Mouse (Mus musculus) layer of hippocampus, adult 9-11 months (tissue): ENCODE results near the gene Gm20604.

Source experiments
- DNase-seq: peaks from one replicate; pipeline ENCODE4 v3.0.0; 2022

The Gm20604 gene

GRCm38 (mm10) chr12:102758403-102758756 is at the start of gene Gm20604:
TSS of gene Gm20604 (minus strand) at chr12:102758672.
- DNase-seq = no peak

- DNase-seq = no peak
These were observed 41.1 kb upstream of the Gm20604 start for GRCm38 (mm10) chr12:102799528-102799927.

- DNase-seq = no peak
These were observed 29.5 kb upstream of the Gm20604 start for GRCm38 (mm10) chr12:102787927-102788326.

GRCm38 (mm10) chr12:102785593-102785985 is 27.1 kb upstream of the Gm20604 start:
- peak; percentile 54 for DNase-seq

GRCm38 (mm10) chr12:102784899-102785592 is 26.6 kb upstream of the Gm20604 start:
- DNase-seq = no peak

DNA sequence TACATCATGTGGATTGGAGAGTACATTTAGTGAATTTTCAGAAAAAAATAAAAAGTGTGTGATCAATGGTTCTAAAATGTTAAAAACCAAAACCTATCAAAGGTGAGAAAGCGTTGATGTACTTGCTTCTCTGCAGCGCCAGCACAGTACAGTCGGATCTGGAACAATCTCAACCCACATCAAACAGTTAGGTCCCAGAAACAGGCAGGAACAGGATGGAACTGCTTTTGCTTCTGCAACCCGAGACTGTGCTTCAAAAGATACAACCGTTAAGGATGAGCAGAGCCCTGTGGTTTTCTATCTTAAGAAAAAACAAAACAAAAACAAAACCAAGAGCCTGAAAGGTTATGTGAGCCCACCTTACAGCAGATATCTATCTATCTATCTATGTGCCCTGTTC is 24.4 kb upstream of the Gm20604 start:
- DNase-seq = no peak

GRCm38 (mm10) chr12:102779452-102779851 is 21.0 kb upstream of the Gm20604 start:
- DNase-seq = no peak

GRCm38 (mm10) chr12:102778151-102778550 is 19.7 kb upstream of the Gm20604 start:
- DNase-seq = no peak

DNA sequence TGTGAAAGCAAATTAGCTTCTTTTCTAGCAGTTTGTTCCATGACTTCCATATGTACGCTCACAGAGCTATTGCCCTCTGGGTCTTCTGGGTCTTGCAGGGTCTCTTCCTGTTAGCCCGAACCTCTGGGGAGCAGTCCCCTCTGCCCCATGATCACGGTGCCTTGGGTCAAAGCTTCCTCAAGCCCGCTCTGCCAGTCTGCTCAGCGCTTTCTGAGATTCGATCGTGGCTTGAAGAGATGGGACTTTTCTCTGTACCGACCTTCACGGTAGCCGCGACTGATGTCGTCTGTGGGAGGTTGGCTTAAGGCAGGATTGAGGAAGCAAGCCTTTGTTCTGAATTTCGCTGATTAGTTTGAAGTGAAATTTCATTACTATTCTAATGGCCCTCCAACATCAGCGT is 17.6 kb upstream of the Gm20604 start:
- DNase-seq = no peak

DNA sequence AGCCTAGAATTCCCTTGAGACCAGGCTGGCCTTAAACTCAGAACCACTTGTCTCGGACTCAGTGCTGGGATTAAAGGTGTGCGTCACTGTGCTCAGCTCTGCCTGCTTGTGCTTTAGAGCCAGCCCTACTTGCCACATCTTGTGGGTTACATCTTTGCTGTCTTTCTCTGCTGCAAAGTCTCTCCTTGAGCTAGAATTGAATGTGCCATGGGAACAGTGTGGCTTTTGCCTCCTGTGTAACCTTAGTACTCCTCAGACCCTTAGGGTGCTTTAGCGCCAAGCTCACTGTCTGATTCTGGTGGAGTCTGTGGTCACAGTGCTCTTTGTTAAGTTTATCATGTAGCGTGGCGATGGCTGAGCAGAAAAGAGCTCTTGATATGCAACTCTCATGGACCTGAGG is 14.2 kb upstream of the Gm20604 start:
- DNase-seq = no peak

DNA sequence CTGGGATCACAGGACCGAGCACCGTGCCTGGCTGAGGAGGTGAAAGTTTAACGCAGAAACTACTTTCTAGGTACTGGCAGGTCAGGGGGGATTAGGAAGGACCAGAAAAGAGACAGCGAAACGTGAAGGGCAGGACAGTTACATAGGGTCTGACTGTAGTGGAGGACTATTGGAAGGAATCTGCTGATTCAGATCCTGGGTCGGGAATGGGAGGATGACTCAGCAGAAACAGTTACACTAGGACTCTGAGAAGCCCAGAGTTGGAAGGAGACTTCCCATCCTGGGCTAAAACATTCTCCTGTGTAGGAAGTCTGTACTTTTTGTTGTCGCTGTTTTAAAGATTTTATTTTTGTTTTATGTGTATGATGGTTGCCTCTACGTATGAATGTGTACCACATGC is 13.1 kb upstream of the Gm20604 start:
- no peak for DNase-seq

- no peak for DNase-seq
These were observed 10.5 kb upstream of the Gm20604 start for GRCm38 (mm10) chr12:102769000-102769399.

DNA sequence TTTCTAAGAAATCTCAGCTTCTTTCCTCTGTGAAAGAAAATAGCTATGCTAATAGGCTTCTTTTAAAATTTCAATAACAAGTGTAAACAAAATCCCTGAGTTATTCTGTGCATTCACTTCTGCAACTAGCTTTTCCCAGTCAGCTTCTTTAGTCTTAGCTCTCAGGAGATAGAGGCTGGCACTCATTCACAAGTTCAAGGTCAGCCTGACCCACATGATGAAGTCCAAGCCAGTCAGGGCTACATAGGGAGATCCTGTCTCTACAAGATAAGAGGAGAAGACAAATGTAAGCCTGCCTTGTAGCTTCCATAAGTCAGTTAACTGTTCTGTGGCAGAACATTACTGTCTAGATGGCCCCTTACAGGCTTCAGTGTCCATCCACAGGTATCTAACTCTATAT is 5.2 kb upstream of the Gm20604 start:
- DNase-seq = no peak

DNA sequence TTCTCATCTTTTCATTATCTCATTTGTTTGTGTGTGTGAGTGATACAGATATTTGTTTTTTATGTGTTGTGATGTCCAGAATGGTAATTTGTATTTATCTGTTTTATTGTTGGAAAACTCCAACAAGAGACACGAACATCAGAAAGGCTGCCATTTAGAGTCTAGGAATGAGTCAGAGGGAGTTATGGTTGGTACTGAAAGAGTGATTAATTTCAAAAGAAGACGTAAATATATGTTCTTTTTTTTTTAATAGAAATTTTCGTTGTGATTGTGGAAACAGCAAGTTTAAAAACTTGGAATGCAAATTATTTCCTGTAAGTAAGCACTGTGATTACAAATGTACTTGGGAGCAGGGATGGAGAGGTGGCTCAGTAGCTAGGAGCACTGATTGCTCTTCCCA is 3.2 kb upstream of the Gm20604 start:
- DNase-seq = no peak

- no peak for DNase-seq
These were observed 464 bp upstream of the Gm20604 start for GRCm38 (mm10) chr12:102758936-102759335.

GRCm38 (mm10) chr12:102757689-102758402 is 626 bp downstream of the Gm20604 start, which contains the start of the genes Gm28051, Gon7 and Ubr7:
TSS of gene Gm28051 (minus strand) at chr12:102757765.
TSS of gene Gon7 (minus strand) at chr12:102757803.
TSS of gene Ubr7 (plus strand) at chr12:102757967.
- peak; percentile 97 for DNase-seq

- no peak for DNase-seq
These were observed 1.3 kb downstream of the Gm20604 start for GRCm38 (mm10) chr12:102757055-102757688.

DNA sequence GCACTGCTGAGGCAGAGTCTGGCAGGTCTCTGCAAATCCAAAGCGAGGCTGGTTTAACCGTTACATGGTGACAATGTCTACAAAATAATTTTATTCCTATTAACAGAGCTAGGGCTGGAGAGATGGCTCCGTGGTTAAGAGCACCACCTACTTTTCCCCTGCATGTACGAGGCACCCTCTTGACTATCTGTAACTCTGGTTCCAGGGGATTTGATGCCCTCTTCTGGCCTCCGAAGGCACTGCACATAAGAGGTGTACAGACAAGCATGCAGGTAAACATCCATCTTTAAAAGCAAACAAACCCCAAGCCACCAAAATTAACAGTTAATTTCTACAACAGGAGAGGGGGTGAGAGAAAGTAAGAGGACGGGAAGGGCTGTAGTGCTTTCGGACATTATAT is 2.2 kb downstream of the Gm20604 start:
- no peak for DNase-seq

GRCm38 (mm10) chr12:102748256-102748655 is 10.2 kb downstream of the Gm20604 start:
- DNase-seq = no peak

- DNase-seq = no peak
These were observed 13.6 kb downstream of the Gm20604 start for GRCm38 (mm10) chr12:102744839-102745238.

DNA sequence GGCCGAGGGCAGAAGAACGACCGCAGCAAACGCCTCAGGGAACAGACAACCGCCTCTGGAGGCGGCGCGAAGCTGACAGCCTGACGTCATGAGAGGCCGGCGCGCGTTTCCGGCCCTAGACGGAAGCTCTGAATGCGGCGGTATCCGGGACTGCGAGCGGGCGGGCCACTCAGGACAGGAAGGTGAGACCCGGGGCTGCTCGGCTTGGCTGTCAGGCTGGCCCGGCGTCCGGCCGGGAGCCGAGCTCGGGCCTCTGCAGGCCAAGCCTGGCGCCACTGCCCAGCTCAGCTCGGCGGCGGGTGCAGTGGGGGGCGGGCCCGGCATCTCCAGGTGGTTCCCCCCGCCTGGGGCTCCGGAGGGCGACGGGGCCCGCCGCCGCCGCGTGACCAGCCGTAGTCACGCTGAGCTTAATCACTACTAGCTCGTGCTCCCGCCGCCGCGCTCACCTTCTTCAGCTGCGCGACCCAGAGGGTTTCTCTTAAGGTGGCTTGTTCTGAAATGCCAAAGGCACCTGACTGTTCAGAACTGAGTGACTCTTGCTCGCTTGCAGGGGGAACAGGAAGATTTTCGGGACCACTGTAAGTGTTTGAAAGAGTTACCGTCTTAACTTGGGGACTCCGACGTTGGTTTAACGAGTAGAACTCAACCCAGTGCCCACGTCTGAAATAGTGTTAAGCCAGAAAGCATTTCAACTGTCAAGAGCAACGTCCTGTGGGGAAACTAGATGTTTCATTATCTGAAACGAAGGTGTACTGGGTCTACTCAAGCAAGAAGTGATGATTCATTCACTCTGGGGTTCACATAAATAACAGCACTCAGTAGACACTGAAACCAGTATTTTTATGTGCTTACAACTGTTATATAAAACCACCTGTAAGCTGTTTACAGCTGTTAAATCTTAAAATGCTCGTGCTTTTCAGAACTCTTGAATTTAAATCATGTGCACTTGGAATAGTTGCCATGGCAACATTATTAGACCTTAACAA is 14.6 kb downstream of the Gm20604 start, which contains the start of the genes Moap1 and Tmem251:
Moap1 (minus strand) TSS at position 73 of the 986 bp plus-strand sequence.
Tmem251 (plus strand) TSS at position 174 of the 986 bp plus-strand sequence.
- peak; percentile 89 for DNase-seq

DNA sequence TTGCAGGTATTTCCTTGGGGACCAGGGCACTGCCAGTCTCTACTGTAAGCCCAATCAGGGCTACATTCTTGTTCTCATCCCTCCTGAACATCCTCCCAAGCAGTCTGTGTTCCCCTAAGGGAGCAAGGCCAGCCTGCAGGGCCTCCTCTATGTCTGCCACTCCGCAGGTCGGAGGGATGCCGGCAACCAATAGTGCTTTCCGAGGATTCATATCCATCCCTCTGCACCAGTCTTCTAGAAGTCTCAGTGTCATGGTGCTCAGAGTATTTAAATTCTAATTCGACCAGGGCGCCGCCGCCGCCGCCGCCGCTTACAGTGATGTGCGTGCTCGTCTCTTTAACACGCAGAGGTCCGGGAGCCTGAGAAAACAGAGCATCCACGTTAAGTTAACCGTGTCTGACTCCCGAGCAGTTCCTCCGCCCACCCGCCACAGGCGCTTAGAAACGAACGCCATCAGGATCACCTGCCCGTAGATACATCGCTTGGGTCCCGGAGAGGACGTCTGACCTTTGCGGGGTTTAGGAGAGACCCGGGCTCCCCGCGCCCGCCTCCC is 15.4 kb downstream of the Gm20604 start:
- DNase-seq = no peak
